14 mouse cellular contexts compared by ENCODE assay signal in genomic region chr1:64893806-64894205, GRCm38 (mm10).
"Had no signal": no experiment of that assay in that cellular context is flagged by ENCODE, and none has a peak within 500 bp of the region (broad histone marks: within the 10 kb centered on the region; RNA-seq: fewer than 3 reads in every experiment).

No protein-coding gene starts in this region.

- DNase-seq: lung, adult 18-20 months; lung, embryonic 14.5 days; lung, postnatal 10 days; lung, postnatal 4 days; midbrain, embryonic 14.5 days; right cerebral cortex, postnatal 14 days; thymus, adult 2 months; thymus, postnatal 25 days; thymus, postnatal 4 days had no signal

- H3K27me3 ChIP-seq: midbrain, embryonic 12.5 days; neural tube, embryonic 12.5 days; stomach, embryonic 15.5 days had no signal

- H3K4me2 ChIP-seq: lung, embryonic 14.5 days; midbrain, embryonic 12.5 days; neural tube, embryonic 12.5 days; stomach, embryonic 15.5 days had no signal

- H3K4me1 ChIP-seq: midbrain, embryonic 10.5 days; midbrain, embryonic 12.5 days; neural tube, embryonic 12.5 days; stomach, embryonic 15.5 days had no signal

- H3K27ac ChIP-seq: midbrain, embryonic 10.5 days; midbrain, embryonic 12.5 days; neural tube, embryonic 12.5 days; stomach, embryonic 15.5 days; stomach, postnatal 0 days had no signal

- H3K4me3 ChIP-seq: midbrain, embryonic 10.5 days; midbrain, embryonic 12.5 days; neural tube, embryonic 12.5 days; stomach, embryonic 15.5 days had no signal

- H3K36me3 ChIP-seq: midbrain, embryonic 10.5 days; midbrain, embryonic 12.5 days; neural tube, embryonic 12.5 days; stomach, embryonic 15.5 days had no signal

- H3K9ac ChIP-seq: lung, embryonic 14.5 days; midbrain, embryonic 12.5 days; neural tube, embryonic 12.5 days; stomach, embryonic 15.5 days had no signal

- H3K9me3 ChIP-seq: midbrain, embryonic 10.5 days; midbrain, embryonic 12.5 days; neural tube, embryonic 12.5 days; stomach, embryonic 15.5 days had no signal
